Mouse (Mus musculus) bone marrow, adult 2 months (tissue): ENCODE data around the gene Cmtm4.

ENCODE experiments used
- CTCF ChIP-seq: fragments of 200-500 bp; IDR thresholded peaks from 2 replicates; pipeline ENCODE4 v1.5.1; 2011; ENCODE audit warnings: low read length, control low read depth; ENCODE audit not compliant: control insufficient read depth, insufficient read depth
- POLR2A ChIP-seq: fragments of 200-500 bp; IDR thresholded peaks from 2 replicates; pipeline ENCODE4 v1.6.1; 2011; ENCODE audit warnings: low read depth, mild to moderate bottlenecking, control low read depth, low read length, borderline replicate concordance; ENCODE audit not compliant: control insufficient read depth

- TF ChIP-seq CTCF (no peak), POLR2A (no peak)
Measured at GRCm38 (mm10) chr8:104436591-104436990, 41.0 kb upstream of the Cmtm4 start.
